Mouse (Mus musculus): Measurements from ENCODE around the gene Ptdss2.

The Ptdss2 gene

GRCm38 (mm10) chr7:141173323-141173850, 51.2 kb downstream of the Ptdss2 start:
- DNase-seq (ENCODE audit: low spot score), result no peak

GRCm38 (mm10) chr7:141175068-141175467, 52.9 kb downstream of the Ptdss2 start:
- no peak for DNase-seq (ENCODE audit: low spot score)

GRCm38 (mm10) chr7:141176173-141176572, 54.0 kb downstream of the Ptdss2 start:
- peak; percentile 92 for DNase-seq (ENCODE audit: low spot score)

GRCm38 (mm10) chr7:141188194-141188593, 66.0 kb downstream of the Ptdss2 start:
- no peak for DNase-seq (ENCODE audit: low spot score)

GRCm38 (mm10) chr7:141188733-141189132, 66.6 kb downstream of the Ptdss2 start:
- DNase-seq (ENCODE audit: low spot score), result no peak

GRCm38 (mm10) chr7:141190220-141190619, 68.0 kb downstream of the Ptdss2 start:
- no peak for DNase-seq (ENCODE audit: low spot score)

GRCm38 (mm10) chr7:141191036-141191435, 68.9 kb downstream of the Ptdss2 start:
- DNase-seq (ENCODE audit: low spot score), result peak; percentile 50

GRCm38 (mm10) chr7:141191796-141192685, 69.9 kb downstream of the Ptdss2 start:
- peak; percentile 51 for DNase-seq (ENCODE audit: low spot score)

- peak; percentile 39 for DNase-seq (ENCODE audit: low spot score)
Measured at GRCm38 (mm10) chr7:141192776-141193347, 70.7 kb downstream of the Ptdss2 start.

- DNase-seq (ENCODE audit: low spot score), result peak; percentile 69
Measured at GRCm38 (mm10) chr7:141193348-141193856, 71.2 kb downstream of the Ptdss2 start.

GRCm38 (mm10) chr7:141193948-141194347, 71.8 kb downstream of the Ptdss2 start, which contains the start of the genes Hras and Lrrc56:
Gene Hras (minus strand): TSS chr7:141194005.
Gene Lrrc56 (plus strand): TSS chr7:141194157.
- DNase-seq (ENCODE audit: low spot score), result peak; percentile 99

- no peak for DNase-seq (ENCODE audit: low spot score)
Measured at GRCm38 (mm10) chr7:141194409-141194808, 72.2 kb downstream of the Ptdss2 start.

GRCm38 (mm10) chr7:141194830-141195229, 72.6 kb downstream of the Ptdss2 start:
- DNase-seq (ENCODE audit: low spot score), result peak; percentile 98

- DNase-seq (ENCODE audit: low spot score), result no peak
Measured at GRCm38 (mm10) chr7:141195754-141196153, 73.6 kb downstream of the Ptdss2 start.

- no peak for DNase-seq (ENCODE audit: low spot score)
Measured at GRCm38 (mm10) chr7:141196619-141197282, 74.6 kb downstream of the Ptdss2 start.

- DNase-seq (ENCODE audit: low spot score), result no peak
Measured at GRCm38 (mm10) chr7:141198121-141198520, 75.9 kb downstream of the Ptdss2 start.

GRCm38 (mm10) chr7:141204546-141204945, 82.4 kb downstream of the Ptdss2 start:
- no peak for DNase-seq (ENCODE audit: low spot score)

- peak; percentile 38 for DNase-seq (ENCODE audit: low spot score)
Measured at GRCm38 (mm10) chr7:141205504-141205903, 83.3 kb downstream of the Ptdss2 start.

GRCm38 (mm10) chr7:141206182-141206937, 84.2 kb downstream of the Ptdss2 start:
- DNase-seq (ENCODE audit: low spot score), result peak; percentile 39

Measured in testis, postnatal 10 days (tissue).